Mouse (Mus musculus) right cerebral cortex, postnatal 36 days (tissue): ENCODE measurements around the gene Nfasc.

Source experiments
- DNase-seq, 2 experiments: peaks; one replicate each; pipeline ENCODE4 v3.0.0; 2022; ENCODE audit warnings: low spot score in 2 of 2, mixed read lengths in 1 of 2

Gene Nfasc

GRCm38 (mm10) chr1:132733873-132734447, 7.6 kb downstream of the Nfasc start:
- no peak for DNase-seq

GRCm38 (mm10) chr1:132732307-132732706, 9.3 kb downstream of the Nfasc start:
- peak; percentile 47 to 64 for DNase-seq

- DNase-seq: peak; percentile 42 to 44
Observed at GRCm38 (mm10) chr1:132727548-132727947, 14.0 kb downstream of the Nfasc start.

- no peak for DNase-seq
Observed at GRCm38 (mm10) chr1:132722362-132722761, 19.2 kb downstream of the Nfasc start.

- no peak for DNase-seq
Observed at GRCm38 (mm10) chr1:132721266-132721665, 20.3 kb downstream of the Nfasc start.

GRCm38 (mm10) chr1:132718225-132718624, 23.4 kb downstream of the Nfasc start:
- no peak for DNase-seq

- DNase-seq: no peak
Observed at GRCm38 (mm10) chr1:132715044-132715443, 26.6 kb downstream of the Nfasc start.

- no peak for DNase-seq
Observed at GRCm38 (mm10) chr1:132709419-132709818, 32.2 kb downstream of the Nfasc start.

GRCm38 (mm10) chr1:132707301-132707700, 34.3 kb downstream of the Nfasc start:
- no peak for DNase-seq

- DNase-seq: no peak
Observed at GRCm38 (mm10) chr1:132703467-132703866, 38.1 kb downstream of the Nfasc start.

- DNase-seq: no peak
Observed at GRCm38 (mm10) chr1:132696926-132697325, 44.7 kb downstream of the Nfasc start.

- no peak for DNase-seq
Observed at GRCm38 (mm10) chr1:132696232-132696631, 45.4 kb downstream of the Nfasc start.

- no peak for DNase-seq
Observed at GRCm38 (mm10) chr1:132694007-132694406, 47.6 kb downstream of the Nfasc start.

- DNase-seq: no peak
Observed at GRCm38 (mm10) chr1:132689181-132689580, 52.4 kb downstream of the Nfasc start.

GRCm38 (mm10) chr1:132678935-132679334, 62.7 kb downstream of the Nfasc start:
- no peak for DNase-seq

- no peak for DNase-seq
Observed at GRCm38 (mm10) chr1:132678076-132678475, 63.5 kb downstream of the Nfasc start.

- no peak for DNase-seq
Observed at GRCm38 (mm10) chr1:132672704-132673103, 68.9 kb downstream of the Nfasc start.

GRCm38 (mm10) chr1:132669200-132669599, 72.4 kb downstream of the Nfasc start:
- no peak for DNase-seq

- DNase-seq: no peak
Observed at GRCm38 (mm10) chr1:132660354-132660753, 81.2 kb downstream of the Nfasc start.

GRCm38 (mm10) chr1:132659604-132660003, 82.0 kb downstream of the Nfasc start:
- DNase-seq: peak in 1 of 2 experiments; percentile 66

GRCm38 (mm10) chr1:132655611-132656010, 86.0 kb downstream of the Nfasc start:
- no peak for DNase-seq

GRCm38 (mm10) chr1:132654769-132655168, 86.8 kb downstream of the Nfasc start:
- DNase-seq: no peak

- peak in 1 of 2 experiments; percentile 74 for DNase-seq
Observed at GRCm38 (mm10) chr1:132653841-132654457, 87.6 kb downstream of the Nfasc start.

GRCm38 (mm10) chr1:132653161-132653560, 88.4 kb downstream of the Nfasc start:
- no peak for DNase-seq
